Mouse (Mus musculus): ENCODE data around the gene Nkg7. TPM values are rescaled to one million over a fixed set of nuclear protein-coding genes. Genes with fewer than 3 reads are reported as not detected.
A peak's percentile ranks its signal among the peaks of the same experiment; 100 is the strongest.

Gene Nkg7
- polyA plus RNA-seq (2012; rRNA removed) = 97.1 and 102 TPM in 2 replicates

GRCm38 (mm10) chr7:43436341-43437255, at the start of gene Nkg7:
Nkg7 (plus strand) TSS chr7:43437073.
- 38% methylated on average over 10 of the region's 10 CpGs for WGBS
- H3K4me3 ChIP-seq (ENCODE audit: extremely low read depth, insufficient read depth, insufficient read length) = peak within 1 kb of the TSS; percentile 50

GRCm38 (mm10) chr7:43392349-43393121, 44.3 kb upstream of the Nkg7 start:
- Histone ChIP-seq H3K27ac (ENCODE audit: insufficient read depth, low read length) (peak overlapping the region; percentile 82), H3K4me1 (ENCODE audit: control insufficient read depth, insufficient read depth, insufficient read length) (peaks cover 21% of the 10 kb centered on the region; the same call in 1 of the 2 replicates), H3K4me3 (ENCODE audit: extremely low read depth, insufficient read depth, insufficient read length) (no peak overlapping the region), H3K36me3 (ENCODE audit: control insufficient read depth, insufficient read depth, low read length) (no peaks in the 10 kb centered on the region), H3K27me3 (ENCODE audit: control insufficient read depth, insufficient read depth, low read length) (no peaks in the 10 kb centered on the region)
- TF ChIP-seq POLR2A (IDR thresholded peaks at IDR 0.05; ENCODE audit: low read depth, low read length) = no peak
- 14% methylated on average over 8 of the region's 8 CpGs for WGBS
- peak; percentile 57 to 69 for DNase-seq (ENCODE audit: low read depth in 1 of 2, low spot score in 2 of 2)

More at GRCm38 (mm10) chr7:43436341-43437255, at the start of gene Nkg7:
- Histone ChIP-seq H3K4me1 (ENCODE audit: control insufficient read depth, insufficient read depth, insufficient read length) (no peaks in the 10 kb centered on the region), H3K27me3 (ENCODE audit: control insufficient read depth, insufficient read depth, low read length) (no peaks in the 10 kb centered on the region), H3K36me3 (ENCODE audit: control insufficient read depth, insufficient read depth, low read length) (no peaks in the 10 kb centered on the region), H3K27ac (ENCODE audit: insufficient read depth, low read length) (peak within 1 kb of the TSS; percentile 71)
- TF ChIP-seq POLR2A (IDR thresholded peaks at IDR 0.05; ENCODE audit: low read depth, low read length) = no peak
- no peak for TF ChIP-seq CTCF (IDR thresholded peaks at IDR 0.05; ENCODE audit: extremely low read depth, insufficient read depth, insufficient read length, insufficient replicate concordance)
- DNase-seq (ENCODE audit: low read depth in 1 of 2, low spot score in 2 of 2) = peak in 1 of 2 experiments; percentile 15

- no peaks in the 10 kb centered on the region for H3K27me3 ChIP-seq (ENCODE audit: control insufficient read depth, insufficient read depth, low read length)
- no peak for DNase-seq (ENCODE audit: low read depth in 1 of 2, low spot score in 2 of 2)
- 91% methylated on average over 2 of the region's 2 CpGs for WGBS
- TF ChIP-seq CTCF (IDR thresholded peaks at IDR 0.05; ENCODE audit: extremely low read depth, insufficient read depth, insufficient read length, insufficient replicate concordance) (no peak), POLR2A (IDR thresholded peaks at IDR 0.05; ENCODE audit: low read depth, low read length) (no peak)
- H3K36me3 ChIP-seq (ENCODE audit: control insufficient read depth, insufficient read depth, low read length) = no peaks in the 10 kb centered on the region
- no peak overlapping the region for H3K4me3 ChIP-seq (ENCODE audit: extremely low read depth, insufficient read depth, insufficient read length)
- H3K4me1 ChIP-seq (ENCODE audit: control insufficient read depth, insufficient read depth, insufficient read length) = peaks cover 5% of the 10 kb centered on the region; the same call in 1 of the 2 replicates
- no peak overlapping the region for H3K27ac ChIP-seq (ENCODE audit: insufficient read depth, low read length)
These were observed 37.4 kb upstream of the Nkg7 start for GRCm38 (mm10) chr7:43399501-43399900.

GRCm38 (mm10) chr7:43402718-43403117, 34.2 kb upstream of the Nkg7 start:
- H3K27me3 ChIP-seq (ENCODE audit: control insufficient read depth, insufficient read depth, low read length) = no peaks in the 10 kb centered on the region
- no peaks in the 10 kb centered on the region; the same call in 1 of the 2 replicates for H3K4me1 ChIP-seq (ENCODE audit: control insufficient read depth, insufficient read depth, insufficient read length)
- TF ChIP-seq CTCF (IDR thresholded peaks at IDR 0.05; ENCODE audit: extremely low read depth, insufficient read depth, insufficient read length, insufficient replicate concordance) (no peak), POLR2A (IDR thresholded peaks at IDR 0.05; ENCODE audit: low read depth, low read length) (no peak)
- no peak for DNase-seq (ENCODE audit: low read depth in 1 of 2, low spot score in 2 of 2)
- no peak overlapping the region for H3K4me3 ChIP-seq (ENCODE audit: extremely low read depth, insufficient read depth, insufficient read length)
- H3K36me3 ChIP-seq (ENCODE audit: control insufficient read depth, insufficient read depth, low read length) = no peaks in the 10 kb centered on the region
- no peak overlapping the region for H3K27ac ChIP-seq (ENCODE audit: insufficient read depth, low read length)
- WGBS = 46% methylated on average over 2 of the region's 2 CpGs

GRCm38 (mm10) chr7:43407573-43407972, 29.3 kb upstream of the Nkg7 start:
- DNase-seq (ENCODE audit: low read depth in 1 of 2, low spot score in 2 of 2) = peak in 1 of 2 experiments; percentile 32
- Histone ChIP-seq H3K4me3 (ENCODE audit: extremely low read depth, insufficient read depth, insufficient read length) (peak overlapping the region; percentile 20; the same call in 1 of the 2 replicates), H3K4me1 (ENCODE audit: control insufficient read depth, insufficient read depth, insufficient read length) (peaks cover 4% of the 10 kb centered on the region; the same call in 1 of the 2 replicates), H3K27me3 (ENCODE audit: control insufficient read depth, insufficient read depth, low read length) (no peaks in the 10 kb centered on the region), H3K36me3 (ENCODE audit: control insufficient read depth, insufficient read depth, low read length) (peaks cover 6% of the 10 kb centered on the region; the same call in 1 of the 2 replicates), H3K27ac (ENCODE audit: insufficient read depth, low read length) (peak overlapping the region; percentile 85)
- TF ChIP-seq POLR2A (IDR thresholded peaks at IDR 0.05; ENCODE audit: low read depth, low read length) = no peak
- no peak for TF ChIP-seq CTCF (IDR thresholded peaks at IDR 0.05; ENCODE audit: extremely low read depth, insufficient read depth, insufficient read length, insufficient replicate concordance)
- WGBS = 19% methylated on average over 3 of the region's 3 CpGs

GRCm38 (mm10) chr7:43408131-43408553, 28.7 kb upstream of the Nkg7 start, which contains the start of gene Siglecg:
Siglecg (plus strand) TSS chr7:43408204.
- WGBS = 26% methylated on average over 4 of the region's 4 CpGs

More at GRCm38 (mm10) chr7:43408131-43408553, 28.7 kb upstream of the Nkg7 start, which contains the start of gene Siglecg:
- H3K4me1 ChIP-seq (ENCODE audit: control insufficient read depth, insufficient read depth, insufficient read length) = peaks cover 4% of the 10 kb centered on the region; the same call in 1 of the 2 replicates
- TF ChIP-seq POLR2A (IDR thresholded peaks at IDR 0.05; ENCODE audit: low read depth, low read length) (no peak; the same call in 1 of the 2 replicates), CTCF (IDR thresholded peaks at IDR 0.05; ENCODE audit: extremely low read depth, insufficient read depth, insufficient read length, insufficient replicate concordance) (no peak)
- H3K27ac ChIP-seq (ENCODE audit: insufficient read depth, low read length) = peak within 1 kb of the TSS; percentile 94
- no peaks in the 10 kb centered on the region for H3K27me3 ChIP-seq (ENCODE audit: control insufficient read depth, insufficient read depth, low read length)
- peaks cover 9% of the 10 kb centered on the region for H3K36me3 ChIP-seq (ENCODE audit: control insufficient read depth, insufficient read depth, low read length)
- H3K4me3 ChIP-seq (ENCODE audit: extremely low read depth, insufficient read depth, insufficient read length) = peak within 1 kb of the TSS; percentile 92
- peak; percentile 45 to 49 for DNase-seq (ENCODE audit: low read depth in 1 of 2, low spot score in 2 of 2)
